Mouse (Mus musculus) heart, embryonic 15.5 days (tissue): ENCODE results near the gene Hmx1. TPM values are rescaled to one million over a fixed set of nuclear protein-coding genes. Genes with fewer than 3 reads are reported as not detected.
A peak's percentile ranks its signal among the peaks of the same experiment; 100 is the strongest.

Source experiments
- ATAC-seq: fragments of 200-750 bp; cut with Nextera tagmentation; replicated peaks from 2 replicates; pipeline ENCODE4 v1.8.0; 2017; ENCODE audit warnings: low read depth, moderate TSS enrichment; ENCODE audit not compliant: insufficient number of reproducible peaks, insufficient read depth, low FRiP score
- H3K27ac ChIP-seq: fragments of 300-500 bp; sonication (generic); 2 replicates; pipeline ENCODE4 v1.5.1; 2015; ENCODE audit warnings: mild to moderate bottlenecking, inconsistent platforms
- H3K27me3 ChIP-seq: fragments of 300-500 bp; sonication (generic); 2 replicates; pipeline ENCODE4 v1.6.1; 2015; ENCODE audit warnings: inconsistent platforms
- H3K36me3 ChIP-seq: fragments of 300-500 bp; sonication (generic); 2 replicates; pipeline ENCODE4 v1.6.1; 2015; ENCODE audit warnings: mild to moderate bottlenecking, inconsistent platforms
- H3K4me1 ChIP-seq: fragments of 300-500 bp; sonication (generic); replicated peaks from 2 replicates; pipeline ENCODE4 v1.6.1; 2015; ENCODE audit warnings: inconsistent platforms
- H3K4me2 ChIP-seq: fragments of 300-500 bp; sonication (generic); 2 replicates; pipeline ENCODE4 v1.6.1; 2015; ENCODE audit warnings: inconsistent platforms, mild to moderate bottlenecking, moderate library complexity
- H3K4me3 ChIP-seq: fragments of 300-500 bp; sonication (generic); 2 replicates; pipeline ENCODE4 v1.5.1; 2015; ENCODE audit warnings: mild to moderate bottlenecking, inconsistent platforms
- H3K9ac ChIP-seq: fragments of 300-500 bp; sonication (generic); 2 replicates; pipeline ENCODE4 v1.6.1; 2015; ENCODE audit warnings: mild to moderate bottlenecking, inconsistent platforms
- H3K9me3 ChIP-seq: fragments of 300-500 bp; sonication (generic); replicated peaks from 2 replicates; pipeline ENCODE4 v1.6.1; 2016; ENCODE audit warnings: inconsistent platforms
- WGBS: fragments of 180-500 bp; shearing (Covaris S2); methylation state at CpG from one replicate; pipeline ENCODE4 v1.1.7; 2015; ENCODE audit warnings: mixed read lengths; 5-methylcytosine and 5-hydroxymethylcytosine counted together
- polyA plus RNA-seq: library from polyadenylated mRNA; unstranded; fragments of >200 nt; fragmentation: Nextera tagmentation; extraction: Ambion mirVana; gene quantifications from 2 replicates; pipeline ENCODE4 v1.2.1, GENCODE M21; 2015

Hmx1 gene
- polyA plus RNA-seq, 1 experiment from 2014 or later: not detected

- peaks cover 31% of the 10 kb centered on the region for H3K27me3 ChIP-seq
- H3K4me1 ChIP-seq: no peaks in the 10 kb centered on the region
- no peaks in the 10 kb centered on the region for H3K9me3 ChIP-seq
- no peak overlapping the region for H3K4me2 ChIP-seq
- ATAC-seq: no peak
- no peak overlapping the region for H3K27ac ChIP-seq
- WGBS: 42% methylated on average over 6 of the region's 6 CpGs
- H3K36me3 ChIP-seq: no peaks in the 10 kb centered on the region
- H3K4me3 ChIP-seq: no peak overlapping the region
- H3K9ac ChIP-seq: no peak overlapping the region
These were observed 45.8 kb downstream of the Hmx1 start for GRCm38 (mm10) chr5:35434703-35435102.

- Histone ChIP-seq H3K36me3 (no peaks in the 10 kb centered on the region), H3K9me3 (no peaks in the 10 kb centered on the region), H3K4me2 (no peak overlapping the region), H3K27me3 (peaks cover 11% of the 10 kb centered on the region), H3K9ac (no peak overlapping the region), H3K4me3 (no peak overlapping the region), H3K4me1 (no peaks in the 10 kb centered on the region), H3K27ac (no peak overlapping the region)
- WGBS: 84% methylated on average over 6 of the region's 6 CpGs
- ATAC-seq: no peak
These were observed 49.9 kb downstream of the Hmx1 start for GRCm38 (mm10) chr5:35438805-35439204.

- 58% methylated on average over 8 of the region's 8 CpGs for WGBS
- H3K36me3 ChIP-seq: no peaks in the 10 kb centered on the region
- no peaks in the 10 kb centered on the region for H3K4me1 ChIP-seq
- no peaks in the 10 kb centered on the region for H3K9me3 ChIP-seq
- peaks cover 8% of the 10 kb centered on the region; the same call in 1 of the 2 replicates for H3K27me3 ChIP-seq
- no peak for ATAC-seq
- H3K27ac ChIP-seq: no peak overlapping the region
- H3K4me3 ChIP-seq: no peak overlapping the region
- no peak overlapping the region for H3K4me2 ChIP-seq
- no peak overlapping the region for H3K9ac ChIP-seq
These were observed 51.6 kb downstream of the Hmx1 start for GRCm38 (mm10) chr5:35440459-35440858.

GRCm38 (mm10) chr5:35441411-35441810 lies 52.5 kb downstream of the Hmx1 start:
- H3K4me3 ChIP-seq: no peak overlapping the region
- no peaks in the 10 kb centered on the region for H3K4me1 ChIP-seq
- no peak overlapping the region for H3K27ac ChIP-seq
- H3K9ac ChIP-seq: no peak overlapping the region
- peaks cover 8% of the 10 kb centered on the region; the same call in 1 of the 2 replicates for H3K27me3 ChIP-seq
- H3K9me3 ChIP-seq: no peaks in the 10 kb centered on the region
- ATAC-seq: no peak
- no peaks in the 10 kb centered on the region for H3K36me3 ChIP-seq
- 58% methylated on average over 9 of the region's 9 CpGs for WGBS
- no peak overlapping the region for H3K4me2 ChIP-seq

GRCm38 (mm10) chr5:35444731-35445130 lies 55.8 kb downstream of the Hmx1 start:
- Histone ChIP-seq H3K36me3 (no peaks in the 10 kb centered on the region), H3K27ac (no peak overlapping the region), H3K4me1 (no peaks in the 10 kb centered on the region), H3K27me3 (peaks cover 31% of the 10 kb centered on the region), H3K9ac (no peak overlapping the region), H3K4me3 (no peak overlapping the region), H3K4me2 (no peak overlapping the region), H3K9me3 (no peaks in the 10 kb centered on the region)
- WGBS: 90% methylated on average over 12 of the region's 12 CpGs
- no peak for ATAC-seq

GRCm38 (mm10) chr5:35447656-35448443 lies 58.9 kb downstream of the Hmx1 start:
- no peak overlapping the region for H3K27ac ChIP-seq
- no peaks in the 10 kb centered on the region for H3K4me1 ChIP-seq
- H3K9me3 ChIP-seq: no peaks in the 10 kb centered on the region
- no peaks in the 10 kb centered on the region for H3K36me3 ChIP-seq
- H3K9ac ChIP-seq: no peak overlapping the region
- WGBS: 19% methylated on average over 27 of the region's 27 CpGs
- no peak overlapping the region for H3K4me3 ChIP-seq
- no peak for ATAC-seq
- peaks cover 47% of the 10 kb centered on the region for H3K27me3 ChIP-seq
- peak overlapping the region; percentile 36; the same call in 1 of the 2 replicates for H3K4me2 ChIP-seq

Other genes starting within 250 kb of the Hmx1 start
- 0.06 TPM in 1 of 2 replicates, not detected in the other for gene Adra2c, start 110.8 kb upstream of the Hmx1 start, polyA plus RNA-seq
- gene Cpz, start 136.6 kb downstream of the Hmx1 start, polyA plus RNA-seq: 7.4 and 11.5 TPM in 2 replicates
- gene Trmt44, start 186.0 kb downstream of the Hmx1 start, polyA plus RNA-seq: 4.2 and 5.5 TPM in 2 replicates
- 9.9 and 11.7 TPM in 2 replicates for gene Acox3, start 193.9 kb downstream of the Hmx1 start, polyA plus RNA-seq